Mouse (Mus musculus): ENCODE data around the gene Alad. TPM values are rescaled to one million over a fixed set of nuclear protein-coding genes. Genes with fewer than 3 reads are reported as not detected.
A peak's percentile ranks its signal among the peaks of the same experiment; 100 is the strongest.

The Alad gene
- total and polyA plus RNA-seq, 2 experiments from 2014 or later: 37.6 to 74.9 TPM

DNA sequence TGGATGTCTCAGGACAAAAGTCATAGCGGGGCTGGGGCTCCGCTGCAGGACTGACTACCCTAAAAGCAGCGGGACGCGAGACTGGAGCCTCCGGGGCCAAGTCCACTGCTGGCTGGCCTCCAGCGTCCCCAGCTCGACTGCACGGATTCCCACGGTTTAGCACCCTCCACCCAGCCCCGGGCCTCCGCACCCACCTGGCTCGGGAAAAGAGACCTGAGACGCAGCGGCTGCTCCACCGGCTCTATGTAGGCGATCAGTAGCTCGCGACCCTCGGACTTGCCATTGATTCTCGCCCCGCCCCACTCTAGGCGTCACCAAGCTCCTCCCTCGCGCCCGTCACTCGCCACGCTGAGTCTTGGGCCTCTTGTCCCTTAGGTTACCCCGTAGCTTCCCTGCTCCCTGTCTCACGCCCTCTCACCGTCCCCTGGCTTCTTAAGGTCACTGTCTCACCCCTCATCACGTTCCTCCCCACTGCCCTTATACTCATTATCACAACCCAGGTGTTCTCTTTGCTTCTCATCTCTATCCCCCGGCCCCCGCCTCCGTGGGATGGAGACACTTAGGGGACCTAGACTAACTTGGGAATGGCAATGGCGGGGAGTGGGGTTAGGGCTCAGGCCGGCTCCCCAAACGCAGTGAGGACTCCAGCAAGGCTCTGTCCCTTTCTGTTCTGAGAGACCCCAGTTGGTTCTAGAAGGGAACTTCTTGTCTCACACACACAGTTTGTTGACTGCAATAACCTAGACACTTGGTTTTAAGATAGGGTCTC, 17.6 kb downstream of the Alad start:
- Histone ChIP-seq H3K9ac (peak overlapping the region; percentile 80), H3K4me2 (ENCODE audit: low read depth) (peak overlapping the region; percentile 76), H3K27ac (ENCODE audit: low read depth, low read length) (peak overlapping the region; percentile 40; the same call in 1 of the 2 replicates), H3K36me3 (ENCODE audit: insufficient read depth) (peaks cover 12% of the 10 kb centered on the region), H3K4me1 (ENCODE audit: insufficient read depth) (peaks cover 5% of the 10 kb centered on the region; the same call in 1 of the 2 replicates), H3K4me3 (ENCODE audit: low read depth, low read length) (peak overlapping the region; percentile 85), H3K9me3 (ENCODE audit: low read length) (no peaks in the 10 kb centered on the region), H3K27me3 (ENCODE audit: insufficient read depth, low read length) (no peaks in the 10 kb centered on the region)
- 2% methylated on average over 38 of the region's 38 CpGs for WGBS
- TF ChIP-seq CTCF (IDR thresholded peaks at IDR 0.05; ENCODE audit: low read depth): no peak
- DNase-seq (peak; percentile 87), ATAC-seq (peak; percentile 97)

DNA sequence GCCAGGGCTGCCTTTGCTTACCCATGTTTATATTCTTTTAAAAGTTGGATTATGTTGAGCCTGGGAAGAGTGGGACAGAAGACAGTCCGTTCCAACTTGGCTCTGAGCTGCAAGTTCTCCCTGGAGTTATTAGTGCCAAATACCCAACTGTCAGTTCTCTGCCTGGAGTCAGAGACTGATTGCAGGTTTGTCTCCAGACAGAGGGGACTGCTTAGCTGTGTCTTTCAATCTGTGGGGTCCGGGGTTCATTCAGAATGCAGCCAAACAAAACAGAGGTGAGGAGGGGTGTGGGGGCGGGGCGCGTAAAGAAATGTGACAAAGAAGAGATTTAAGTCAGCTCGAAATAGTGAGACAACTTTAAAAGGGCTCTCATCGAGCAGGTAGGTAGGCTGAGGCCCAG, 18.2 kb downstream of the Alad start:
- H3K27me3 ChIP-seq (ENCODE audit: insufficient read depth, low read length): no peaks in the 10 kb centered on the region
- H3K36me3 ChIP-seq (ENCODE audit: insufficient read depth): peaks cover 12% of the 10 kb centered on the region
- H3K4me3 ChIP-seq (ENCODE audit: low read depth, low read length): peak overlapping the region; percentile 85
- DNase-seq (no peak), ATAC-seq (peak; percentile 16; the same call in 1 of the 2 replicates)
- peaks cover 5% of the 10 kb centered on the region; the same call in 1 of the 2 replicates for H3K4me1 ChIP-seq (ENCODE audit: insufficient read depth)
- peak overlapping the region; percentile 76 for H3K4me2 ChIP-seq (ENCODE audit: low read depth)
- TF ChIP-seq CTCF (IDR thresholded peaks at IDR 0.05; ENCODE audit: low read depth): no peak
- no peaks in the 10 kb centered on the region for H3K9me3 ChIP-seq (ENCODE audit: low read length)
- under 1% methylated on average over 7 of the region's 7 CpGs for WGBS
- peak overlapping the region; percentile 80 for H3K9ac ChIP-seq
- no peak overlapping the region for H3K27ac ChIP-seq (ENCODE audit: low read depth, low read length)

GRCm38 (mm10) chr4:62500799-62501198, 18.9 kb downstream of the Alad start:
- no peak for TF ChIP-seq CTCF (IDR thresholded peaks at IDR 0.05; ENCODE audit: low read depth)
- no peak for ATAC-seq
- Histone ChIP-seq H3K9me3 (ENCODE audit: low read length) (no peaks in the 10 kb centered on the region), H3K4me2 (ENCODE audit: low read depth) (no peak overlapping the region), H3K9ac (no peak overlapping the region), H3K4me1 (ENCODE audit: insufficient read depth) (peaks cover 5% of the 10 kb centered on the region; the same call in 1 of the 2 replicates), H3K27me3 (ENCODE audit: insufficient read depth, low read length) (no peaks in the 10 kb centered on the region), H3K36me3 (ENCODE audit: insufficient read depth) (peaks cover 12% of the 10 kb centered on the region), H3K4me3 (ENCODE audit: low read depth, low read length) (no peak overlapping the region), H3K27ac (ENCODE audit: low read depth, low read length) (no peak overlapping the region)
- WGBS: 90% methylated on average over 4 of the region's 4 CpGs
- DNase-seq: no peak

GRCm38 (mm10) chr4:62496815-62497214, 22.9 kb downstream of the Alad start:
- Histone ChIP-seq H3K4me3 (ENCODE audit: low read depth, low read length) (no peak overlapping the region), H3K27ac (ENCODE audit: low read depth, low read length) (no peak overlapping the region), H3K4me2 (ENCODE audit: low read depth) (no peak overlapping the region), H3K4me1 (ENCODE audit: insufficient read depth) (peaks cover 5% of the 10 kb centered on the region; the same call in 1 of the 2 replicates), H3K9me3 (ENCODE audit: low read length) (no peaks in the 10 kb centered on the region), H3K27me3 (ENCODE audit: insufficient read depth, low read length) (no peaks in the 10 kb centered on the region), H3K36me3 (ENCODE audit: insufficient read depth) (peaks cover 12% of the 10 kb centered on the region), H3K9ac (no peak overlapping the region)
- DNase-seq (no peak), ATAC-seq (0 out of 2 replicates have a peak, but pooled peaks have one; percentile 28)
- no peak for TF ChIP-seq CTCF (IDR thresholded peaks at IDR 0.05; ENCODE audit: low read depth)
- WGBS: 46% methylated on average over 8 of the region's 8 CpGs

- Histone ChIP-seq H3K27me3 (ENCODE audit: insufficient read depth, low read length) (no peaks in the 10 kb centered on the region), H3K9ac (no peak overlapping the region), H3K36me3 (ENCODE audit: insufficient read depth) (peaks cover 12% of the 10 kb centered on the region), H3K27ac (ENCODE audit: low read depth, low read length) (no peak overlapping the region), H3K4me1 (ENCODE audit: insufficient read depth) (no peaks in the 10 kb centered on the region), H3K4me3 (ENCODE audit: low read depth, low read length) (no peak overlapping the region), H3K4me2 (ENCODE audit: low read depth) (no peak overlapping the region), H3K9me3 (ENCODE audit: low read length) (no peaks in the 10 kb centered on the region)
- DNase-seq (no peak), ATAC-seq (no peak)
- no peak for TF ChIP-seq CTCF (IDR thresholded peaks at IDR 0.05; ENCODE audit: low read depth)
- WGBS: 73% methylated on average over 8 of the region's 8 CpGs
Measured at GRCm38 (mm10) chr4:62495946-62496345, 23.8 kb downstream of the Alad start.

GRCm38 (mm10) chr4:62494230-62494629, 25.5 kb downstream of the Alad start:
- WGBS: 70% methylated on average over 9 of the region's 9 CpGs
- no peak for TF ChIP-seq CTCF (IDR thresholded peaks at IDR 0.05; ENCODE audit: low read depth)
- Histone ChIP-seq H3K36me3 (ENCODE audit: insufficient read depth) (peaks cover 8% of the 10 kb centered on the region; the same call in 1 of the 2 replicates), H3K27ac (ENCODE audit: low read depth, low read length) (no peak overlapping the region), H3K9ac (no peak overlapping the region), H3K4me3 (ENCODE audit: low read depth, low read length) (no peak overlapping the region), H3K9me3 (ENCODE audit: low read length) (no peaks in the 10 kb centered on the region), H3K27me3 (ENCODE audit: insufficient read depth, low read length) (no peaks in the 10 kb centered on the region), H3K4me2 (ENCODE audit: low read depth) (no peak overlapping the region), H3K4me1 (ENCODE audit: insufficient read depth) (no peaks in the 10 kb centered on the region)
- ATAC-seq (no peak), DNase-seq (no peak)

DNA sequence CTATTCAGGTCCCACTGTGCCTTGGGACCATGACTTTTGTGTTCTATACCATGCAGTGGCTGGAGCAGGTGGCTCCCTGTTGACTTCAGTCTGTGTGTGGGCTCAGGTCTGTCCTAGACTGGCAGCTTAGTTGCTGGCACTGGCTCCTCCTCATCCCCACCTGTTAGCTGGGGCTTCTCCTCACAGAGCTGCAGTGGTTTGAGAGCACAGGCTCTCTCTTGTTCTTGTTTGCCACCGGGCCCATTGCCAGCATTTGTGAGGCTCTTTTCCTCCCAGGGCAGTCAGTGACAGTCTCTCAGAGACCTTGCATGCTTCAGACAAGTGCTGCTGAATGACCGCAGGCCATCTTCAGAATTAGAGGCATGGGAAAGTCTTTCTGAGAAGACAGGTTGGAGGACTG, 27.0 kb downstream of the Alad start:
- Histone ChIP-seq H3K27ac (ENCODE audit: low read depth, low read length) (no peak overlapping the region), H3K4me3 (ENCODE audit: low read depth, low read length) (no peak overlapping the region), H3K4me1 (ENCODE audit: insufficient read depth) (no peaks in the 10 kb centered on the region), H3K27me3 (ENCODE audit: insufficient read depth, low read length) (no peaks in the 10 kb centered on the region), H3K36me3 (ENCODE audit: insufficient read depth) (no peaks in the 10 kb centered on the region), H3K9me3 (ENCODE audit: low read length) (no peaks in the 10 kb centered on the region), H3K9ac (no peak overlapping the region), H3K4me2 (ENCODE audit: low read depth) (no peak overlapping the region)
- 80% methylated on average over 2 of the region's 2 CpGs for WGBS
- ATAC-seq: 0 out of 2 replicates have a peak, but pooled peaks have one; percentile 18
- TF ChIP-seq CTCF (IDR thresholded peaks at IDR 0.05; ENCODE audit: low read depth): no peak
- no peak for DNase-seq
